Mouse (Mus musculus) kidney, adult 2 months (tissue): ENCODE results near the gene Fam57a.

ENCODE experiments used
- CTCF ChIP-seq: fragments of 200-500 bp; conservative IDR thresholded peaks from 2 replicates; pipeline ENCODE4 v1.5.1; 2011; ENCODE audit warnings: low read depth, mild to moderate bottlenecking, control low read depth, low read length, moderate library complexity, mixed read lengths; ENCODE audit not compliant: insufficient read depth, insufficient read length
- POLR2A ChIP-seq: fragments of 200-500 bp; IDR thresholded peaks from one replicate; pipeline ENCODE4 v1.6.1; 2011; ENCODE audit warnings: low read depth, low read length, control low read depth

GRCm38 (mm10) chr11:76135641-76136437 is 43.6 kb upstream of the Fam57a start:
- TF ChIP-seq CTCF (no peak), POLR2A (no peak)
